Mouse (Mus musculus) hindbrain, postnatal 0 days (tissue): ENCODE results near the gene Nxph1. TPM values are rescaled to one million over a fixed set of nuclear protein-coding genes. Genes with fewer than 3 reads are reported as not detected.

ENCODE experiments used
- ATAC-seq: fragments of 200-750 bp; cut with Nextera tagmentation; 2 replicates; pipeline ENCODE4 v1.8.0; 2017; ENCODE audit warnings: mild to moderate bottlenecking, moderate TSS enrichment, moderate library complexity
- DNase-seq: peaks from one replicate; pipeline ENCODE4 v3.0.0-alpha.2; 2015; ENCODE audit warnings: low spot score
- H3K27ac ChIP-seq: fragments of 300-500 bp; sonication (generic); 2 replicates; pipeline ENCODE4 v1.5.1; 2014; ENCODE audit warnings: mild to moderate bottlenecking
- H3K27me3 ChIP-seq: fragments of 300-500 bp; sonication (generic); 2 replicates; pipeline ENCODE4 v1.6.1; 2014; ENCODE audit warnings: low read length, mixed read lengths; ENCODE audit not compliant: insufficient read depth
- H3K36me3 ChIP-seq: fragments of 300-500 bp; sonication (generic); 2 replicates; pipeline ENCODE4 v1.6.1; 2014; ENCODE audit warnings: low read length, mixed read lengths; ENCODE audit not compliant: insufficient read depth
- H3K4me1 ChIP-seq: fragments of 300-500 bp; sonication (generic); 2 replicates; pipeline ENCODE4 v1.6.1; 2014; ENCODE audit warnings: antibody characterized with exemption, low read length, mixed read lengths; ENCODE audit not compliant: insufficient read depth
- H3K4me2 ChIP-seq: fragments of 300-500 bp; sonication (generic); 2 replicates; pipeline ENCODE4 v1.6.1; 2014; ENCODE audit warnings: low read depth, mild to moderate bottlenecking, low read length, moderate library complexity, mixed read lengths
- H3K4me3 ChIP-seq: fragments of 300-500 bp; sonication (generic); 2 replicates; pipeline ENCODE4 v1.5.1; 2014; ENCODE audit warnings: low read length
- H3K9ac ChIP-seq: fragments of 300-500 bp; sonication (generic); replicated peaks from 2 replicates; pipeline ENCODE4 v1.6.1; 2014; ENCODE audit warnings: mild to moderate bottlenecking, low read length, moderate library complexity, mixed read lengths
- H3K9me3 ChIP-seq: fragments of 300-500 bp; sonication (generic); 2 replicates; pipeline ENCODE4 v1.6.1; 2016; ENCODE audit warnings: low read length, mixed read lengths
- CTCF ChIP-seq: IDR thresholded peaks from 2 replicates; pipeline ENCODE4 v1.5.1; 2016; ENCODE audit warnings: antibody characterized with exemption, control low read depth, low read depth
- WGBS: fragments of 180-500 bp; shearing (Covaris S2); extraction: QIAGEN DNeasy Blood & Tissue Kit; methylation state at CpG from one replicate; pipeline ENCODE4 v1.1.7; 2014; 5-methylcytosine and 5-hydroxymethylcytosine counted together
- polyA plus RNA-seq: library from polyadenylated mRNA; unstranded; fragments of >200 nt; fragmentation: Nextera tagmentation; extraction: Ambion mirVana; gene quantifications from 2 replicates; pipeline ENCODE4 v1.2.1, GENCODE M21; 2015
- total RNA-seq: library from RNA; depleted of rRNA; stranded (reverse); fragments of >200 nt; gene quantifications from 2 replicates; pipeline ENCODE4 v1.2.3, GENCODE M21; 2014

Gene Nxph1
- total and polyA plus RNA-seq, 2 experiments from 2014 or later, result 68.5 to 99.9 TPM

- no peak overlapping the region for H3K27ac ChIP-seq
- peak; percentile 89 for ATAC-seq
- DNase-seq, result peak; percentile 87
- H3K4me3 ChIP-seq, result peak overlapping the region; percentile 35
- peaks cover 6% of the 10 kb centered on the region for H3K4me1 ChIP-seq
- no peaks in the 10 kb centered on the region for H3K36me3 ChIP-seq
- TF ChIP-seq CTCF, result peak; percentile 83
- peaks cover 6% of the 10 kb centered on the region; the same call in 1 of the 2 replicates for H3K27me3 ChIP-seq
- H3K9ac ChIP-seq, result 0 out of 2 replicates have a peak overlapping the region, but pooled peaks have one; percentile 24
- 3% methylated on average over 28 of the region's 28 CpGs for WGBS
- H3K4me2 ChIP-seq, result peak overlapping the region; percentile 65
- no peaks in the 10 kb centered on the region for H3K9me3 ChIP-seq
Measured at GRCm38 (mm10) chr6:8958081-8958919, 10.1 kb downstream of the Nxph1 start.

GRCm38 (mm10) chr6:8959810-8960209, 11.6 kb downstream of the Nxph1 start:
- Histone ChIP-seq H3K36me3 (no peaks in the 10 kb centered on the region), H3K27ac (no peak overlapping the region), H3K4me2 (no peak overlapping the region), H3K4me1 (peaks cover 6% of the 10 kb centered on the region), H3K9ac (no peak overlapping the region), H3K9me3 (no peaks in the 10 kb centered on the region), H3K27me3 (no peaks in the 10 kb centered on the region), H3K4me3 (no peak overlapping the region)
- no peak for TF ChIP-seq CTCF
- 63% methylated on average over 4 of the region's 4 CpGs for WGBS
- no peak for ATAC-seq
- no peak for DNase-seq

GRCm38 (mm10) chr6:8970576-8970975, 22.3 kb downstream of the Nxph1 start:
- Histone ChIP-seq H3K36me3 (no peaks in the 10 kb centered on the region), H3K4me2 (no peak overlapping the region), H3K27me3 (no peaks in the 10 kb centered on the region), H3K4me3 (no peak overlapping the region), H3K27ac (no peak overlapping the region), H3K4me1 (no peaks in the 10 kb centered on the region), H3K9me3 (no peaks in the 10 kb centered on the region), H3K9ac (no peak overlapping the region)
- no peak for TF ChIP-seq CTCF
- ATAC-seq, result no peak
- WGBS, result 54% methylated on average over 2 of the region's 2 CpGs
- DNase-seq, result no peak

GRCm38 (mm10) chr6:8979237-8979871, 31.1 kb downstream of the Nxph1 start:
- DNase-seq (no peak), ATAC-seq (no peak)
- Histone ChIP-seq H3K9ac (no peak overlapping the region), H3K36me3 (no peaks in the 10 kb centered on the region), H3K4me1 (no peaks in the 10 kb centered on the region), H3K9me3 (no peaks in the 10 kb centered on the region), H3K27ac (no peak overlapping the region), H3K27me3 (no peaks in the 10 kb centered on the region), H3K4me3 (no peak overlapping the region), H3K4me2 (no peak overlapping the region)
- WGBS, result 20% methylated on average over 4 of the region's 4 CpGs
- TF ChIP-seq CTCF, result no peak

GRCm38 (mm10) chr6:8996301-8996943, 48.2 kb downstream of the Nxph1 start:
- no peak for TF ChIP-seq CTCF

GRCm38 (mm10) chr6:8997326-8997725, 49.1 kb downstream of the Nxph1 start:
- Histone ChIP-seq H3K36me3 (no peaks in the 10 kb centered on the region), H3K9me3 (no peaks in the 10 kb centered on the region), H3K9ac (no peak overlapping the region), H3K27ac (no peak overlapping the region), H3K4me2 (no peak overlapping the region), H3K4me3 (no peak overlapping the region), H3K27me3 (no peaks in the 10 kb centered on the region), H3K4me1 (no peaks in the 10 kb centered on the region)
- DNase-seq (no peak), ATAC-seq (no peak)
- 69% methylated on average over 2 of the region's 2 CpGs for WGBS
- TF ChIP-seq CTCF, result no peak

More at GRCm38 (mm10) chr6:8996301-8996943, 48.2 kb downstream of the Nxph1 start:
- Histone ChIP-seq H3K4me2 (0 out of 2 replicates have a peak overlapping the region, but pooled peaks have one; percentile 6), H3K4me3 (no peak overlapping the region), H3K9me3 (no peaks in the 10 kb centered on the region), H3K27ac (no peak overlapping the region), H3K4me1 (no peaks in the 10 kb centered on the region), H3K36me3 (no peaks in the 10 kb centered on the region), H3K9ac (no peak overlapping the region), H3K27me3 (no peaks in the 10 kb centered on the region)
- DNase-seq, result peak; percentile 64
- 52% methylated on average over 12 of the region's 12 CpGs for WGBS
- peak; percentile 64; the same call in 1 of the 2 replicates for ATAC-seq
